Mouse (Mus musculus): ENCODE data around the gene Gpr146. TPM values are rescaled to one million over a fixed set of nuclear protein-coding genes. Genes with fewer than 3 reads are reported as not detected.

Gene Gpr146
- polyA plus RNA-seq, 1 experiment from 2014 or later = 2.4 TPM

DNA sequence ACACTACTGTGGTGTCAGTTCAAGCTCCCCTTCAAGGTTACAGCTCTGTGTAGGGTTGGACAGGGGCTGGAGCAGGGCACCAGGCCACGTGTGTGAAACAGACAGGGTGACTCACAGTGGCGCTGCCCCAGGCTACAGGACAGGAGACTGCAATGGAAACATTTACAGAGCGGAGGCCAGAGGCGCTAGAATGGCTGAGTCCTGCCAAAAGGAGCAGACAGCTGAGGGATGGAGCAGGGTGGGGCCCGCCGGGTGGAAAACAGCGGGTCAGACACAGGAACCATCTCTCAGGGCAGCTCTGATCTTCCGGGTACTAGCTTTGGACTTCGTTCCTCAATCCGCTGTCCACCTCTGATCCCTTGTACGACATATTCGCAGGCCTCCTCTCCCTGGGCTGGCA is 31.9 kb downstream of the Gpr146 start:
- no peaks in the 10 kb centered on the region for H3K9me3 ChIP-seq
- 76% methylated on average over 12 of the region's 12 CpGs for WGBS
- H3K9ac ChIP-seq = no peak overlapping the region
- no peaks in the 10 kb centered on the region for H3K27me3 ChIP-seq
- H3K4me2 ChIP-seq = no peak overlapping the region
- no peak for ATAC-seq (ENCODE audit: low FRiP score)
- no peaks in the 10 kb centered on the region for H3K36me3 ChIP-seq
- H3K4me1 ChIP-seq (replicated peaks) = peaks cover 35% of the 10 kb centered on the region
- H3K27ac ChIP-seq = no peak overlapping the region
- no peak overlapping the region for H3K4me3 ChIP-seq

DNA sequence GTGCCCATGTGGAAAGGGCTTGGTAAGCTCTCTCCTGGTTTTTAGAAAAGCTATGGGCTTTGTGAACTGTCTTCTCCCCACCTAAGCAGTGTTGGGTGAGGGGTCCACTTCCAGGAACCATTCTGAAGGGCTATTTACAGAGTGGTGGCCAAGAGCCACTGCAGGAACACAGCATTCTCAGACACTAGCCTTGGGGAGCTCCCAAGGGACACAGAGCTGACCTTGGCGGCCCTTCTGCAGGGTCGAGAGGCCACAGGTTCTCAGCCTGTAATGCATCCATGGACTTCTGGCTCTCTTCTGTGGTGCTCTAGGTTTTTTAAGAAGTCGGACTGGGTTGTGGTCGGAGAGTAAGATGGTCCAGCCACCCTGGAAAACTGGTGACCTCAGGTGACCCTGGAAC is 32.6 kb downstream of the Gpr146 start:
- 92% methylated on average over 4 of the region's 4 CpGs for WGBS
- Histone ChIP-seq H3K9me3 (no peaks in the 10 kb centered on the region), H3K9ac (no peak overlapping the region), H3K36me3 (no peaks in the 10 kb centered on the region), H3K27ac (no peak overlapping the region), H3K27me3 (no peaks in the 10 kb centered on the region), H3K4me3 (no peak overlapping the region), H3K4me2 (no peak overlapping the region), H3K4me1 (replicated peaks) (peaks cover 33% of the 10 kb centered on the region)
- ATAC-seq (ENCODE audit: low FRiP score) = no peak

DNA sequence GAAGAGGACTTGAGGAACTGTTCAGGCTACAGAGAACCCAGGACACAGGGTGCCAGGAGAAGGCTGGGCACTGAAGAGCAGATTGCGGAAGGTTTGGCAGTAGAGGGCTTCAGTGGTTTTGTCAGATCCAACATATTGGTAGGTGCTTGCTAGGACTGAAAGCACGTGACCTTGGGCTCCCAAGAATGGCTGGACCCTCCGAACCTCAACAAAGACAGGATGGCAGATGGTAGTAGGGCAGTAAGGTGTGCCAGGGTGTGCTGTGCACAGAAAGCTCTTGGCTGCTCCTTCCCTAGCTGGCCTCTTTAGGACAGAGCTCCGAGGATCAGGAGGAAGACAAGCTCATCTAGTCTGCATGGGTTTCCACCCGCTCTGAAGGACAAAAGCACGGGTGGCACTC is 33.6 kb downstream of the Gpr146 start:
- ATAC-seq (ENCODE audit: low FRiP score) = no peak
- no peak overlapping the region for H3K4me2 ChIP-seq
- H3K4me1 ChIP-seq (replicated peaks) = peaks cover 24% of the 10 kb centered on the region
- H3K36me3 ChIP-seq = no peaks in the 10 kb centered on the region
- H3K9ac ChIP-seq = no peak overlapping the region
- H3K27me3 ChIP-seq = no peaks in the 10 kb centered on the region
- 96% methylated on average over 6 of the region's 6 CpGs for WGBS
- no peak overlapping the region for H3K27ac ChIP-seq
- H3K9me3 ChIP-seq = no peaks in the 10 kb centered on the region
- no peak overlapping the region for H3K4me3 ChIP-seq

DNA sequence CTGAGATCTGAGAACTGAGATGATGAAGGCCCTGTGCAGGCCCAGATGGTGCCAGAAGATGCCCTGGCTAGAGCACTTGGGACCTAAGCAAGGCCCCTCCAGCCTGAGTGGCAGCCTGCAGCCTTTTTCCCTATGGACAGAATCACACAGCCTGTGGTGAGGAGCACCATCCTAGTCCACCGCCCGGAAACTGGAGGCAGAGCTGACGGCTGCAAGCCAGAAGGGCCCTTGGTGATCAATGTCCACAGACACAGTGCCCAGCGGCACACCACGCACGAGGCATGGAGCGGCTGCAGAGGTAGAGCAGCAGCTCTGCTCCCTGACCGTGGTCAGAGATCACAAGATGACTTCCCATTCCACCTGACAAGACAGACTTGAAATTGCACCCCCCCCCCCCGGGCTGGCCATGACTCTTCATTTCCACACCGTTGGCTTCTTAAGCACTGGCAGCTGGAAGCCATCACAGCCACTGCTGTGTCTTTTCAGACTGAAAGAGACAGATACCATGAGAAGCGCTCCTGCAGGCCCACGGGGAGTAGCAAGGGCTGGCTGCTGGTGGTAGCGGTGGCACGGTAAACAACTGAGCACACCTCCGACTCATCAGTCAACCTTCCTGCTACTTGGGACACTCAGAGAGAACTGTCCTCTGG is 34.3 kb downstream of the Gpr146 start:
- Histone ChIP-seq H3K27me3 (no peaks in the 10 kb centered on the region), H3K9me3 (no peaks in the 10 kb centered on the region), H3K27ac (no peak overlapping the region), H3K9ac (no peak overlapping the region), H3K4me2 (no peak overlapping the region), H3K4me3 (no peak overlapping the region), H3K4me1 (replicated peaks) (peaks cover 24% of the 10 kb centered on the region), H3K36me3 (no peaks in the 10 kb centered on the region)
- 68% methylated on average over 15 of the region's 15 CpGs for WGBS
- ATAC-seq (ENCODE audit: low FRiP score) = no peak

DNA sequence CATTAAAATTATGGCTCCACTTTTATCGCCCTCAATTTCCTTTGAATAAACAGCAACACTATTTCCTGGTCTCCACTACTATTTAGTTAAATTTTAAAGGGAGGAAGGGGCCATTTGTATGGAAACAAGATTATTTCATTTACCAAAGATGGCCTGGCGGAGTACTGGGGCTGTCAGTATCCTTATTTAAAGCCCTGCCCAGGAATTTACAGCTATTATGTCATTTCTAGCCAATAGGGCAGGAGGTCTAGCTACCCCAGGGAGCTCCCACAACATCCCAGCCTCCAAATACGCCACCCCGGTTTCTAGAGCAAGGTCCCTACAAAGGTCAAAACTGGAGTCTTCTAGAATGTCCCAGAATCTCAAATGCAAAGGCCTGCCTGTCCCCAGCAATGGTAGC is 36.0 kb downstream of the Gpr146 start:
- no peak overlapping the region for H3K27ac ChIP-seq
- H3K27me3 ChIP-seq = no peaks in the 10 kb centered on the region
- H3K4me3 ChIP-seq = no peak overlapping the region
- peaks cover 20% of the 10 kb centered on the region for H3K4me1 ChIP-seq (replicated peaks)
- H3K9me3 ChIP-seq = no peaks in the 10 kb centered on the region
- no peak for ATAC-seq (ENCODE audit: low FRiP score)
- peaks cover 3% of the 10 kb centered on the region; the same call in 1 of the 2 replicates for H3K36me3 ChIP-seq
- 84% methylated on average over 4 of the region's 4 CpGs for WGBS
- no peak overlapping the region for H3K9ac ChIP-seq
- no peak overlapping the region for H3K4me2 ChIP-seq

DNA sequence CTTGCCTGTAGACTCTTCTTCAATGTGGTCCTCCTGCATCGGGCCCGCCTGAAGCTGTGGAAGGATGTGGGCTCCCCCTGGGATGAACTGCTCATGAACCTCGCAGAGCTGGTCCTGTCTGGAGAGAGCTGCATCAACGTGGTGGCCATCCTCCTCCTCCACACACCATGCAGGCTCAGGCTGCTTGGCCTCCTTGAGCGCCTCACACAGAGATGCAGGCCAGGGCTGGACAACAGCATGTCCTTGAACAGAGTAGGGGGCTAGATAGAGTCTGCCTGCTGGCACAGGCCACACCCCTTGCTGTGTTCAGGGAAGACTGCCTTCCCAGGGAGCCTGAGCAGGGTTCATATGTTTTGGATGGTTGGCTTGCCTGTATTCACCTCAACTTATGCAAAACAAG is 37.5 kb downstream of the Gpr146 start:
- Histone ChIP-seq H3K4me1 (replicated peaks) (peaks cover 30% of the 10 kb centered on the region), H3K36me3 (peaks cover 3% of the 10 kb centered on the region; the same call in 1 of the 2 replicates), H3K4me3 (no peak overlapping the region), H3K9me3 (no peaks in the 10 kb centered on the region), H3K4me2 (no peak overlapping the region), H3K27ac (no peak overlapping the region), H3K27me3 (no peaks in the 10 kb centered on the region), H3K9ac (no peak overlapping the region)
- WGBS = 92% methylated on average over 5 of the region's 5 CpGs
- no peak for ATAC-seq (ENCODE audit: low FRiP score)

DNA sequence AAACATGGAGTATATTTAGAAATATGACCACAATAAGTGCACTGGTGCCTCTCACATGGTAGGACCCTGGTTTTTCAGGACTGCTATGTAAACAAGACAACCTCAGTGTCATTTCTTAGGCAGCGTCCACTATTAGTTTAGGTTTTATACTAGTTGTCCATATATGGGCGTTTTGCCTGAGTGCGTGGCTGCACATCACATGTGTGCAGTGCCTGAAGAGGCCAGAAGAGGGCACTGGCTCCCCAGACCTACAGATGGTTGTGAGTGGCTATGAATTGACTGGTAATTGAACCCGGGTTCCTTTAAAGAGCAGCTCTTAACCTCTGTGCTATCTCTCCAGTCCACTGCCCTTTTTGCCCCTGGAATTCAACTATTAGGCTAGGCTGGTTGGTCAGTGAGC is 39.4 kb downstream of the Gpr146 start:
- Histone ChIP-seq H3K4me1 (replicated peaks) (peaks cover 31% of the 10 kb centered on the region), H3K36me3 (peaks cover 3% of the 10 kb centered on the region; the same call in 1 of the 2 replicates), H3K9ac (no peak overlapping the region), H3K27ac (no peak overlapping the region), H3K27me3 (no peaks in the 10 kb centered on the region), H3K4me2 (no peak overlapping the region), H3K4me3 (no peak overlapping the region), H3K9me3 (no peaks in the 10 kb centered on the region)
- no peak for ATAC-seq (ENCODE audit: low FRiP score)
- WGBS = 97% methylated on average over 4 of the region's 4 CpGs

DNA sequence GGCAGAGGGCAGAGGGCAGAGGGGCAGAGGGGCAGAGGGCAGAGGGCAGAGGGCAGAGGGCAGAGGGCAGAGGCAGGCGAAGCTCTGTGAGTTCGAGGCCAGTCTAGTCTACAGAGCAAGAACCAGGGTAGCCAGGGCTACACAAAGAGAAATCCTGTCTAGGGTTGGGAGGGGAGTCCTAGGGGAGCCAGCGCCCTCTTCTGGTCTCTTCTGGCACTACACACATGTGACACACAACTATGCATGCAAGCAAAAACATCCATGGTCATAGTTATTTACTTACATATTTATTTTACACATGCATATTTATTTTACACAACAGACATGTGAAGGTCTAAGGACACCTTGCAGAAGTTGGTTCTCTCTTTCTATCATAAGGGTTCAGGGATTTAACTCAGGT is 40.0 kb downstream of the Gpr146 start:
- Histone ChIP-seq H3K4me2 (no peak overlapping the region), H3K27ac (peak overlapping the region; percentile 81; the same call in 1 of the 2 replicates)
- WGBS = 93% methylated on average over 3 of the region's 3 CpGs

DNA sequence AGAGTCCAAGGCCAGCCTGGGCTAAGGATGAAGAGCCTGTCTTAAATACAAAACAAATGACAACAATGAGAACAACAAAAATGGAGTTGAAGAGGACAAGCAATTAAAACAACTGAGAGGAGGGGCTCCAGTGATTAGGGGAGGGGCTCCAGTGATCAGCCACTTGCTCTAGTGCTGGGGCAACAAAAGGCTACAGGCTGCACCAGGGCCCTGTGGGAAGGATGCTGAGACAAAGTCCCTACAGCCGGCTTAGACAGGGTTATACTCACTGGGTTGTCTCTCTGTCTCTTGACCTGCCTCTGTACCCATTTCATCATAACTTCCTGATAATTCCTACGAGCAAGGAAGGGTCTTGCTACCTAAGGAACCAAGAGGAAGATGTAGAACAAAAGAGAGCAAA is 40.6 kb downstream of the Gpr146 start:
- Histone ChIP-seq H3K4me3 (no peak overlapping the region), H3K4me1 (replicated peaks) (peaks cover 41% of the 10 kb centered on the region), H3K27ac (peak overlapping the region; percentile 81), H3K9ac (peak overlapping the region; percentile 58; the same call in 1 of the 2 replicates), H3K36me3 (peaks cover 3% of the 10 kb centered on the region; the same call in 1 of the 2 replicates), H3K4me2 (no peak overlapping the region), H3K9me3 (no peaks in the 10 kb centered on the region), H3K27me3 (no peaks in the 10 kb centered on the region)
- 59% methylated on average over 2 of the region's 2 CpGs for WGBS
- no peak for ATAC-seq (ENCODE audit: low FRiP score)

More for the DNA sequence above, 40.0 kb downstream of the Gpr146 start:
- Histone ChIP-seq H3K36me3 (peaks cover 3% of the 10 kb centered on the region; the same call in 1 of the 2 replicates), H3K9me3 (no peaks in the 10 kb centered on the region), H3K27me3 (no peaks in the 10 kb centered on the region), H3K4me3 (no peak overlapping the region), H3K4me1 (replicated peaks) (peaks cover 35% of the 10 kb centered on the region), H3K9ac (no peak overlapping the region)
- no peak for ATAC-seq (ENCODE audit: low FRiP score)

DNA sequence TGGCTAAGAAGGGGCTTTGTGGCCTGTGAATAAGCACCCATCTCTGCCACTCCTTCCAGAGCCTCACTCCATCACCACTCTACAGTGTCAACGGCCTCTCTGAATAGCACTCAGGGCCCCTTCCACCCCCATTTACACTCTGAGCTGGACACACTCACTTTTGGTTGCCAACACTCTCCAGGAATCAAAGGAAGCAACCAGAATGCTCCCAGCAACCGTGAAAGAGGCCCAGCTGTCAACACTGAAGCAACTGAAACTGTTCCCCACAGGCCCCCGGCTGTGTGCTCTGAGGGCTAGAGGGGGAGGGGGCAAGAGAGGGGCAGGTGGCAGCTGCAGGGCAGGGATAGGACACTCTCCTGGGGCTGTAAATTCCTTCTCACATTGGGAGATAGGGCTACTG is 41.1 kb downstream of the Gpr146 start:
- H3K27me3 ChIP-seq = no peaks in the 10 kb centered on the region
- WGBS = 8% methylated on average over 3 of the region's 3 CpGs
- H3K4me3 ChIP-seq = no peak overlapping the region
- peak; percentile 67 for ATAC-seq (ENCODE audit: low FRiP score)
- H3K9ac ChIP-seq = peak overlapping the region; percentile 58
- no peaks in the 10 kb centered on the region for H3K9me3 ChIP-seq
- peaks cover 3% of the 10 kb centered on the region; the same call in 1 of the 2 replicates for H3K36me3 ChIP-seq
- peak overlapping the region; percentile 81 for H3K27ac ChIP-seq
- H3K4me2 ChIP-seq = no peak overlapping the region
- peaks cover 46% of the 10 kb centered on the region for H3K4me1 ChIP-seq (replicated peaks)

DNA sequence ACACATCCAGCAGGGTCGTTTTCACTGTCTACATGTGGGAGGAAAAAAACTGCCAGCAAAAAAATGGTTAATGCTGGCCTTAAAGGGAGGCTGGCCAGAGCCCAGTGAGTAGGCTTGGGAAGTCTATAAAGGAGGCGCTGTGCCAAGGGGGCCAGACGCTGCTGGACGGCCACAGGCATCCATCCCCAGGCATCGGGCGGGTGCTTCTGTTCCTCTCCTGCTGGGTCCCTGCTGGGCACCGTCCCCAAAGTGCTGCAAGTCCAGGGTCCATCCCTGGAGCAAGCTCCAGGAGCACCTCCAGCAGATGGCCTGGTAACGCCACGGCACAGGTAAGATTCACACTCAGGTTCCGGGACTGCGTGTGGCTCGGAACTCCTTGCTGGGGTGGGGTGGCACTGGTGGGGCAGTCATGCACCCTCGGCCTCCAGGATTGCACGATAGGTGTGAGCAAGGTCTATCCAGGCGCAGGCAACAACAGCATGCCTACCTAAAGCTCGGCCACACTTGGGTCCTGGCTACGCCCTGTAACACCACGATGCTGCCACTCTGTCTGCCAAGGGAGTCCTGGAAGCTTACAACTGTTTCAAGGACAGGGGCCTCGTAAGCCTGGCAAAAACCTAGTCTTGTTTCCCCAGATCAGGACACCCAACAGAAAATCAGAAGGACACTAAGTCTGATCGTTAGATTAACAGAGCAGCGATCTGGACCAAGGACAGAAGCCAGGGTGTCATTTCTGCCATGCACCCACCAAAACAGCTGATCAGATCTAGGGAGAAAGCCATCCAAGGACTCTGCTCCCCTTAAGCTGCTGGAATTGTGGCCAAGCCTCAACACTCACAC is 45.7 kb downstream of the Gpr146 start, which contains the start of gene Gper1:
TSS of gene Gper1 (plus strand) at position 126 of the 840 bp plus-strand sequence.
- Histone ChIP-seq H3K36me3 (no peaks in the 10 kb centered on the region), H3K27ac (peak within 1 kb of the TSS; percentile 60; the same call in 1 of the 2 replicates), H3K9ac (peak within 1 kb of the TSS; percentile 65), H3K4me1 (replicated peaks) (peaks cover 51% of the 10 kb centered on the region), H3K27me3 (no peaks in the 10 kb centered on the region), H3K4me3 (peak within 1 kb of the TSS; percentile 32), H3K9me3 (no peaks in the 10 kb centered on the region), H3K4me2 (peak within 1 kb of the TSS; percentile 42)
- 56% methylated on average over 21 of the region's 21 CpGs for WGBS
- ATAC-seq (ENCODE audit: low FRiP score) = no peak

DNA sequence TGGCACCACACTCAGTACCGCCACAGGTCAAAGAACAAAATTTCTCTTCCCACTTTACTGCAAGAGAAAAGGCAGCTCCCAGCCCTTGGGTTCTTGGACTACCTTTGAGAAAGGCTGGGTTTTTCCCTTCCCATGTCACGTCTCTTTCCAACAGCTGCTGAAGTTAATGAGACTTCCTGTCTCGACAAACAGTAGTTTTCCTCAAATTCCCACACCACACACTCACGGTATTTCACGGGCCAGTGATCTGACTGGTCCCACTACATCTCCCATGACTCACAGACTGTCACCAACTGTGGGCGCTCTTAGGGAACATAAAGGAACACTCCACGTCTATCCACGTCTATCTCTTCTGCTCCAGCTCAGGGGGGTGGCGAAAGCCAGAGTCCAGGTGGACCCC is 47.7 kb downstream of the Gpr146 start:
- Histone ChIP-seq H3K27ac (no peak overlapping the region), H3K4me1 (replicated peaks) (peaks cover 50% of the 10 kb centered on the region), H3K4me3 (no peak overlapping the region), H3K9me3 (no peaks in the 10 kb centered on the region), H3K4me2 (no peak overlapping the region), H3K9ac (no peak overlapping the region), H3K36me3 (no peaks in the 10 kb centered on the region), H3K27me3 (no peaks in the 10 kb centered on the region)
- no peak for ATAC-seq (ENCODE audit: low FRiP score)
- 85% methylated on average over 9 of the region's 9 CpGs for WGBS

Measured in hindbrain, embryonic 13.5 days (tissue).